14 mouse cellular contexts compared by ENCODE assay signal in the genomic region with DNA sequence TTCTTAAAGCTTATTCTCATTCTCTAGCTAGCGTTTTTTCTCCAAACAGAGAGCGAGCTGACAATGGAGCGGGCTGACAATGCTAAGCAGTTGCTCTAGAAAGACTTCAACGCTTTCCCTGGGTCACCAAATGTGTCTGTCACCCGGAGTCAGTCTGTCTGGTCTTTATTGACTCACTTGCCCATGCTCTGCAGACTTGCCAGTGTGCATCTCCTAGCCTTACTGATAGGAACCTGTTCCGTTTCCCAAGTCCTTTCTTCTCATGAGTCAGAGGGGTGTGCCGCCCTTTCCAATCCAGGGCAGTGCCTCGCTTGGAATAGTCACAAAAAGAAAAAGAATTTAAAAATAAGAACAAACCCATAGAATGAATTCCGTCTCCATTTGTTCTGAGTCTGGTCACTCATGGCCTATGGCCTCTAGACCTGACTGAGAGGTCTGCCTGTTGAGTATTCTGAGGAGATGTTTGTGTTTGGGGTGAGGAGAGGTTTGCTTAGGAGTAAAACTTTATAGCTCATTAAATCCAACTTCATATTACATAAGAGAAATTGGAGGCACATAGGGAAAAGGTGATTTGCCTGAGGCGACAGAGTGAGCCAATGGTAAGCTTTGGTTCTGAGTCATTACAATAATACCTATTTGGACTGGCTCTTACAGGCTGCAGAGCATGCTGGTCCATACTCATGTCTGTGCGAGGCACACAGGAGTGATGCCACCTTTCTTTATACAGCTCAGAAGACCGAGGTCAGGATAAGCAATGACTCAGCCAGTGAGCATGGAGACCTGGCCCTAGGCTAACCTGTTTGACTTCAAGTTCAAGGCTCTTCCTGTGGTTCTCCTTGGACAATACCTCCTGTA.
DNase-seq lines count a peak whose midpoint lies in the region; ATAC-seq and TF ChIP-seq lines count a peak whose summit lies in the region.
"Had no signal": no experiment of that assay in that cellular context is flagged by ENCODE, and none has a peak within 500 bp of the region (broad histone marks: within the 10 kb centered on the region; RNA-seq: fewer than 3 reads in every experiment).

No protein-coding gene starts in this region.

- peak; percentile 47 for ATAC-seq in kidney, embryonic 14.5 days (ENCODE audit: low FRiP score, low TSS enrichment)
- ATAC-seq in midbrain, embryonic 15.5 days (replicated peaks): peak; percentile 44; the same call in 1 of the 2 replicates
- ATAC-seq in inflammation-experienced regulatory T-cells, adult 6 months: no peak

- H3K27ac ChIP-seq in kidney, embryonic 14.5 days (ENCODE audit: low read depth, low read length): no peak overlapping the region
- peak overlapping the region; percentile 41; the same call in 1 of the 2 replicates for H3K27ac ChIP-seq in embryonic fibroblast, embryonic 13.5 days (ENCODE audit: insufficient read depth, low read length)
- peak overlapping the region; percentile 25; the same call in 1 of the 2 replicates for H3K27ac ChIP-seq in midbrain, embryonic 15.5 days
- H3K27ac ChIP-seq: heart, embryonic 13.5 days; hindbrain, embryonic 15.5 days; limb, embryonic 15.5 days; lung, embryonic 15.5 days; midbrain, embryonic 12.5 days had no signal

- no peaks in the 10 kb centered on the region for H3K9me3 ChIP-seq in kidney, embryonic 14.5 days (ENCODE audit: control insufficient read depth, low read length)
- H3K9me3 ChIP-seq in midbrain, embryonic 15.5 days: no peaks in the 10 kb centered on the region
- H3K9me3 ChIP-seq: heart, embryonic 13.5 days; hindbrain, embryonic 15.5 days; limb, embryonic 15.5 days; lung, embryonic 15.5 days; midbrain, embryonic 12.5 days had no signal

- no peak overlapping the region for H3K9ac ChIP-seq in kidney, embryonic 14.5 days (ENCODE audit: low read depth, low read length)
- no peak overlapping the region for H3K9ac ChIP-seq in midbrain, embryonic 15.5 days
- H3K9ac ChIP-seq: heart, embryonic 13.5 days; hindbrain, embryonic 15.5 days; limb, embryonic 15.5 days; lung, embryonic 15.5 days; midbrain, embryonic 12.5 days had no signal

- WGBS in kidney, embryonic 14.5 days: 54% methylated on average over 12 of the region's 12 CpGs
- WGBS in midbrain, embryonic 15.5 days: 66% methylated on average over 12 of the region's 12 CpGs

- DNase-seq in kidney, postnatal 10 days: no peak
- DNase-seq in NIH3T3 (ENCODE audit: low read depth): peak; percentile 38
- DNase-seq in spleen, adult 12 weeks (ENCODE audit: low spot score): no peak
- DNase-seq: adrenal gland, postnatal 25 days; thymus, adult 18-20 months had no signal

- no peak overlapping the region for H3K4me3 ChIP-seq in kidney, embryonic 14.5 days (ENCODE audit: low read length)
- no peak overlapping the region for H3K4me3 ChIP-seq in embryonic fibroblast, embryonic 13.5 days (ENCODE audit: insufficient read depth, low read length)
- no peak overlapping the region for H3K4me3 ChIP-seq in midbrain, embryonic 15.5 days
- H3K4me3 ChIP-seq: heart, embryonic 13.5 days; hindbrain, embryonic 15.5 days; limb, embryonic 15.5 days; lung, embryonic 15.5 days; midbrain, embryonic 12.5 days had no signal

- no peaks in the 10 kb centered on the region; the same call in 1 of the 2 replicates for H3K36me3 ChIP-seq in kidney, embryonic 14.5 days (ENCODE audit: control insufficient read depth, insufficient read depth, low read length)
- H3K36me3 ChIP-seq in midbrain, embryonic 15.5 days (replicated peaks): no peaks in the 10 kb centered on the region
- H3K36me3 ChIP-seq: hindbrain, embryonic 15.5 days; lung, embryonic 15.5 days had no signal

- peaks cover 17% of the 10 kb centered on the region; the same call in 1 of the 2 replicates for H3K4me1 ChIP-seq in kidney, embryonic 14.5 days (ENCODE audit: control insufficient read depth, insufficient read depth, low read length)
- H3K4me1 ChIP-seq in embryonic fibroblast, embryonic 13.5 days (ENCODE audit: control insufficient read depth, insufficient read depth, low read length): peaks cover 19% of the 10 kb centered on the region
- H3K4me1 ChIP-seq in midbrain, embryonic 15.5 days: 0 out of 2 replicates have a peak, but pooled peaks cover 8% of the 10 kb centered on the region

- no peaks in the 10 kb centered on the region for H3K27me3 ChIP-seq in kidney, embryonic 14.5 days (ENCODE audit: control insufficient read depth, insufficient read depth, low read length)
- no peaks in the 10 kb centered on the region for H3K27me3 ChIP-seq in midbrain, embryonic 15.5 days (replicated peaks)
- H3K27me3 ChIP-seq: heart, embryonic 13.5 days; hindbrain, embryonic 15.5 days; limb, embryonic 15.5 days; lung, embryonic 15.5 days; midbrain, embryonic 12.5 days had no signal

- TF ChIP-seq CTCF in embryonic fibroblast, embryonic 13.5 days (IDR thresholded peaks at IDR 0.05; ENCODE audit: borderline replicate concordance, insufficient read depth, low read length): no peak

- no peak for TF ChIP-seq POLR2A in embryonic fibroblast, embryonic 13.5 days (IDR thresholded peaks at IDR 0.05; ENCODE audit: low read depth, low read length)

- no peak overlapping the region for H3K4me2 ChIP-seq in kidney, embryonic 14.5 days (replicated peaks; ENCODE audit: low read depth, low read length)
- H3K4me2 ChIP-seq in midbrain, embryonic 15.5 days: no peak overlapping the region
- H3K4me2 ChIP-seq: heart, embryonic 13.5 days; limb, embryonic 15.5 days; lung, embryonic 15.5 days; midbrain, embryonic 12.5 days had no signal
